Mouse (Mus musculus) heart, postnatal 25 days (tissue): Measurements from ENCODE around the gene B430306N03Rik. TPM values are rescaled to one million over a fixed set of nuclear protein-coding genes. Genes with fewer than 3 reads are reported as not detected.
A peak's percentile ranks its signal among the peaks of the same experiment; 100 is the strongest.

Source experiments
- DNase-seq: peaks from one replicate; pipeline ENCODE4 v3.0.0; 2022; ENCODE audit warnings: low spot score
- intact Hi-C: fragments of 180-260 bp; cut with DNase I; formaldehyde crosslinking; loops from one replicate; pipeline ENCODE4 v1.15.1; 2025
- total RNA-seq, 2 experiments: library from RNA; stranded (reverse); gene quantifications; 2 replicates each; pipeline ENCODE4 v1.2.3; 2021

B430306N03Rik gene
- total RNA-seq, 2 experiments from 2014 or later: 0.08 to 0.20 TPM

- intact Hi-C loops: no loop called here
These were observed 15.1 kb upstream of the B430306N03Rik start for GRCm38 (mm10) chr17:48300861-48301260.

GRCm38 (mm10) chr17:48301792-48302191 lies 14.1 kb upstream of the B430306N03Rik start:
- DNase-seq: no peak
- intact Hi-C loops: no loop called here

More at GRCm38 (mm10) chr17:48300861-48301260, 15.1 kb upstream of the B430306N03Rik start:
- no peak for DNase-seq

GRCm38 (mm10) chr17:48312124-48312523 lies 3.8 kb upstream of the B430306N03Rik start:
- DNase-seq: no peak

GRCm38 (mm10) chr17:48318686-48319085 lies 2.7 kb downstream of the B430306N03Rik start:
- intact Hi-C loops: loop anchor here (10.0 kb wide), 1 partner anchor 154 kb away; the partner anchor contains the start of gene A530064D06Rik
- no peak for DNase-seq

More at GRCm38 (mm10) chr17:48312124-48312523, 3.8 kb upstream of the B430306N03Rik start:
- intact Hi-C loops: loop anchor here (10.0 kb wide), 1 partner anchor 147 kb away; the partner anchor contains the start of gene A530064D06Rik

- intact Hi-C loops: no loop called here
- no peak for DNase-seq
These were observed 5.3 kb downstream of the B430306N03Rik start for GRCm38 (mm10) chr17:48321279-48321678.

- intact Hi-C loops: no loop called here
These were observed 7.3 kb downstream of the B430306N03Rik start for GRCm38 (mm10) chr17:48323236-48323635.

GRCm38 (mm10) chr17:48324258-48324657 lies 8.3 kb downstream of the B430306N03Rik start:
- no peak for DNase-seq
- intact Hi-C loops: no loop called here

More at GRCm38 (mm10) chr17:48323236-48323635, 7.3 kb downstream of the B430306N03Rik start:
- DNase-seq: no peak

- intact Hi-C loops: no loop called here
- no peak for DNase-seq
These were observed 9.2 kb downstream of the B430306N03Rik start for GRCm38 (mm10) chr17:48325093-48325492.

- intact Hi-C loops: no loop called here
- no peak for DNase-seq
These were observed 9.7 kb downstream of the B430306N03Rik start for GRCm38 (mm10) chr17:48325638-48326037.

- intact Hi-C loops: no loop called here
- DNase-seq: no peak
These were observed 10.7 kb downstream of the B430306N03Rik start for GRCm38 (mm10) chr17:48326656-48327055.

- DNase-seq: no peak
- intact Hi-C loops: loop anchor here (10.0 kb wide), 1 partner anchor 228 kb away; no protein-coding TSS in a partner anchor
These were observed 16.6 kb downstream of the B430306N03Rik start for GRCm38 (mm10) chr17:48332524-48332923.

- intact Hi-C loops: loop anchor here (10.0 kb wide), 1 partner anchor 229 kb away; no protein-coding TSS in a partner anchor
These were observed 18.2 kb downstream of the B430306N03Rik start for GRCm38 (mm10) chr17:48334186-48334585.

GRCm38 (mm10) chr17:48336857-48337256 lies 20.9 kb downstream of the B430306N03Rik start:
- intact Hi-C loops: loop anchor here (1.0 to 10.0 kb wide), 2 partner anchors 62 to 232 kb away; no protein-coding TSS in a partner anchor
- DNase-seq: peak; percentile 48

More at GRCm38 (mm10) chr17:48334186-48334585, 18.2 kb downstream of the B430306N03Rik start:
- DNase-seq: no peak

- intact Hi-C loops: no loop called here
- DNase-seq: no peak
These were observed 24.3 kb downstream of the B430306N03Rik start for GRCm38 (mm10) chr17:48340267-48340666.

GRCm38 (mm10) chr17:48341947-48342346 lies 26.0 kb downstream of the B430306N03Rik start:
- intact Hi-C loops: no loop called here
- no peak for DNase-seq

GRCm38 (mm10) chr17:48343065-48343464 lies 27.1 kb downstream of the B430306N03Rik start:
- intact Hi-C loops: no loop called here
- DNase-seq: no peak

GRCm38 (mm10) chr17:48345824-48346223 lies 29.9 kb downstream of the B430306N03Rik start:
- intact Hi-C loops: no loop called here

GRCm38 (mm10) chr17:48346231-48346630 lies 30.3 kb downstream of the B430306N03Rik start, which contains the start of gene Trem2:
Gene Trem2, plus strand, starts transcription at chr17:48346401.
- DNase-seq: no peak
- intact Hi-C loops: no loop called here

More at GRCm38 (mm10) chr17:48345824-48346223, 29.9 kb downstream of the B430306N03Rik start:
- DNase-seq: no peak

- intact Hi-C loops: no loop called here
- DNase-seq: no peak
These were observed 30.9 kb downstream of the B430306N03Rik start for GRCm38 (mm10) chr17:48346834-48347233.

- no peak for DNase-seq
- intact Hi-C loops: no loop called here
These were observed 31.3 kb downstream of the B430306N03Rik start for GRCm38 (mm10) chr17:48347287-48347686.

- intact Hi-C loops: no loop called here
These were observed 34.8 kb downstream of the B430306N03Rik start for GRCm38 (mm10) chr17:48350681-48351193.

More at GRCm38 (mm10) chr17:48350681-48351193, 34.8 kb downstream of the B430306N03Rik start:
- DNase-seq: no peak
